Mouse (Mus musculus) spleen, postnatal 10 days (tissue): Measurements from ENCODE around the gene Tsc22d4.

ENCODE experiments used
- DNase-seq, 2 experiments: peaks; one replicate each; pipeline ENCODE4 v3.0.0; 2021 to 2022; ENCODE audit warnings: low spot score in 2 of 2

Gene Tsc22d4

DNA sequence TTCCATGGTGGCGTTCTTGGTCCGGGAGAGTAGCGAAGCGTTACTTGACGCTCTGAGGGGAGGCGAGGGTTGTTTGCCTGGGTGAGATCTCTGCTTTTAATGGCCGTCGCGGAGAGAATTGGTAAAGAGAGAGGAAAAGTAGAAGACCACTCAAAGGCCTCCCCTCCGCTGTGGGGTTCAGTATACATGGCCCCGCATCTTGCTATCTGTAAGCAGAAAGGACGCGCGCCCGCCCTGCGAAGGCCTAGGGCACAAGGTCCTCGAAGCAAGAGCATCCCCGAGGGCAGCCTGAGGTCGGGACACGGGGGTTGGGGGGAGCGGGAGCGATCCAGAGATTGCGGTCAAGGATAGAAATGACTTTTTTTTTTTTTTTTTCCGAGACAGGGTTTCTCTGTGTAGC lies 42.6 kb downstream of the Tsc22d4 start:
- DNase-seq = peak in 1 of 2 experiments; percentile 44

DNA sequence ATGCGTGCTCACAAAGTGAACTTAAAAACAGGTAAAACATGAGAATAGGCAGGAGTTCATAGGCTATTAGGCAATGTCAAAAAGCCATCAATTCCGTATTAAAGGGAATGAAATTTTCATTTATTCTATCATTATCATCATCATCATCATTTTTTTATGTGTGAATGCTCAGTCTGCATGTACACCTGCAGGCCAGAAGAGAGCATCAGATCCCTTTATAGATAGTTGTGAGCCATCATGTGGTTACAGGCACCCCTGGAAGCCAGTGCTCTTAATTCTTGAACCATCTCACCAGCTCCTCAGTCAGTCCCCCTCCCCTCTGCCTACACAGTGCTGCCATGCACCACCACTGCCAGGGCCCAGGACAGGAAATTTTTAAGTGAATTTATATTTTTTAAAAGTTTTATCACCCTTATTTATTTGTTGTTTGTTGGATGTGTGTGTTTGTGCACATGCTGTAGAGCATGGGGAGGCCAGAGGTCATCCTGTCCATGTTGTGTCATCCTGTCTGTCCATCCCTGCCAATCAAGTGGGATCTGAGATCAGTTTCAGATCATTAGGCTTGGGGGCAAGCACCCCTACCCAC lies 43.5 kb downstream of the Tsc22d4 start:
- DNase-seq = no peak

DNA sequence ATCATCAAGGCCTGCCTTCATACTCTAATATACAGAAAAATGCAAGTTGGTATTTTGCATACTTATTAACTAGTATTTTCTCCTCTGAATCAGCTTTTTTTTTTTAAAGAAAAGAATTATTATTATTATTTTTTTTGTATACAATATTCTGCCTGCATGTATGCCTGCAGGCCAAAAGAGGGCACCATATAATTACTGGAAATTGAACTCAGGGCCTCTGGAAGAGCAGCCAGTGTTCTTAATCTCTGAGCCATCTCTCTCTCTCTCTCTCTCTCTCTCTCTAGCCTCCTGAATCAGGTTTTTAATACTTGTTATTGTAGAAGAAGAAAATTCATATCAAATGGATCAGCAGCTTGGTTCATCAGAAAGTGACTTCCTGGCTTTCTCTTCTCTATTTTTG lies 46.0 kb downstream of the Tsc22d4 start:
- no peak for DNase-seq

DNA sequence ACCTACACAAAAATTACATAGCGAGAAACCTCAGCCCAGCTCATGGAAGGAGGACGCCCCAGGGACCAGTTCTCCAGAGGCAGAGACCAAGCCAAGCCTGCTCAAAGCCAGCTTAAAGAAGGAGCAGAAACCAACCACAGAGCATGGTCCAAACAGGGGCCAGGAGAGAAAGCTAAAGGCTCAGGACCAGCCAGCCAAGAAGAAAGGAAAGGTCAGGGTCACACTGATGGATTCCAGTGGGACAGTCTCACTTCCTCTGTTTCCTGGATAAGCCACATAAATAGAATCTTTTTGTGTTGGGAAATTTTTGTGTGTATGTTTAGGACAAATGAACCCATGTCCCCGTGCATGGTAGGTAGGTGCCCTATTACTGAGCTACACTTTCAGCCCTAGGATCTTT lies 51.1 kb downstream of the Tsc22d4 start:
- DNase-seq = no peak

DNA sequence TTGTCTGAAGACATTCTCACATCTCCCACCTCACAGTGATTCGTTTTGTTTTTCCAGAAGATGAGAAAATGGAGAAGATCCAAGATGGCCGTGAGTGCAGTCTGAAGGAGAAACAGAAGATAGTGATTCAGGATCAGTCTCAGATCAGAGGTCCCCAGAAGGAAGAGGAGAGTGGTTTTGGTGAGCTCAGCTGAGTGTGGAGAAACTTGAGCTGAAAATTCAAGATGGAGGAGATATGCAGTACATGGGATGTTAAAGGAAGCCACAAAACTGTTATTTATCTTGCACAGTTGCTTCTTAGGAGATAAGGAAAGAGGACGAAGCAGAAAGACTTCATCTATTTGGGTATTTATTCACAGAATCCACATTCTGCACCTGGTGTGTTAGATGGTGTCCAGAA lies 55.4 kb downstream of the Tsc22d4 start:
- no peak for DNase-seq

DNA sequence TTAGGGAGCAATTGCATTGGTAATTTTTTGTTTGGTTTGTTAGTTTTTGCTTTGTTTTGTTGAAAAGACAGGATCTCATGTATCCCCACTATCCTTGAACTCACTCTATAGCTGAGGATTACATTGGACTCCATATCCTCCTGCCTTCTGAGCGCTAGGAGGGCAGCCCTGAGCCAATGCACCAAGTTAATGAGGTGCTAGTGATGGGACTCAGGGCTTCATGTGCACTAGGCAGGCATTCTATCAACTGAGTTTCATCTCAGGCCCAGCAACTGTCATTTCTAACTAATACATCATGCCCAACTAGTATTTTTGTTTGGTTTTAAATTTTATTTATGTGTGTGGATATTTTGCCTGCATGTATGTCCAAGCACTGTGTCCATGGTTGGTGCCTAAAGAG lies 60.6 kb downstream of the Tsc22d4 start:
- DNase-seq = no peak

DNA sequence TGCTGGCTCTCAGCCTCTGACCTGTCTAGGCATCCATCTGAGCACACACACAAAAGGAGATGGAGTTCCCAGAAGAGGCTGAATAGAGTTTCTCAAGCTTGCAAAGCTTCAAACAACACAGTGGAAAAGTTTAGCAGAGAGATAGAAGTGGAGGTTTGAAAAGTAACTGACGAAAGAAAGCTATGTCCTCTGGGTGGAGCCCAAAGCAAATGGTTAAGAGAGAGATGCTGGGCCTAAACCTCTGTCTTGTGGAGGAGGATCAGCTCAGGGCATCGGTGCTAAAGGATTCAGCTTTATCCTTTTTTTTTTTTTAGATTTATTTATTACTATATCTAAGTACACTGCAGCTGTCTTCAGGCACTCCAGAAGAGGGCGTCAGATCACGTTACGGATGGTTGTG lies 62.8 kb downstream of the Tsc22d4 start:
- DNase-seq = no peak

DNA sequence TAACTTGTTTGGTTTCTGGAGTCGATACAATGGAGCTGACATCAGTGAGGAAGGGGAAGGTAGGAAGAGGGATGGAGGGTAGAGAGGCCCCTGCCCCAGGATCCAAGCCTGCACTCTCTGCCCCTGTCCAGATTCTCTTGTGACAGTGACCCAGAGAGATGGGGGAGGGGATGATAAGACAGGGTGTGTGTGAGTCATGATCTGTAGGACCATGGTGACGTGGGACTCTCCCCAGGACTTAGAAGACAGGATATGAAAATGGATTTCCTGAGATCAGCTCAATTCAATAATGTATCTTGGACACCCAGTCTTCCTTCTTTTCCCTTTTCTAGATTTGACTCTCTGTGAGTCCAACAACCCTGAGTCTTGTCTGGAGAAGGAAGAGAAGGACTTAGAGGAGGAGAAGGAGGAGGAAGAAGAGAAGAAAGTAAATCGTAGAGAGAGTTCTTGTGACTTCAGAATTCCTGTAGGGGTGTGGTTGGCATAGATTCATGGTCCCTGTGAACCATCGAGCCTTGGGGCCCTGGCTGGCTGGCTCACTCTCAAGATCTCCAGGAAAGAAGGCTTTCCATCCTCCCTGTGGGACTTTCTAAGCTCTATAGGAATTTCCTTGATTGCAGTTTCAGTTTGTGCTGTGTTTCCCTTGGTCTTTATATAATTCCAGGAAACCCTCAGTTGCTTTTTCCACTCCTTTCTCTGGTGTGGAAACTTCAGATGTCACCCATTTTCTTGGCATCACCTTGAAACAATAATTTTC lies 72.1 kb downstream of the Tsc22d4 start:
- no peak for DNase-seq
